Mouse (Mus musculus): ENCODE results near the gene Sdk2.

Sdk2 gene

DNA sequence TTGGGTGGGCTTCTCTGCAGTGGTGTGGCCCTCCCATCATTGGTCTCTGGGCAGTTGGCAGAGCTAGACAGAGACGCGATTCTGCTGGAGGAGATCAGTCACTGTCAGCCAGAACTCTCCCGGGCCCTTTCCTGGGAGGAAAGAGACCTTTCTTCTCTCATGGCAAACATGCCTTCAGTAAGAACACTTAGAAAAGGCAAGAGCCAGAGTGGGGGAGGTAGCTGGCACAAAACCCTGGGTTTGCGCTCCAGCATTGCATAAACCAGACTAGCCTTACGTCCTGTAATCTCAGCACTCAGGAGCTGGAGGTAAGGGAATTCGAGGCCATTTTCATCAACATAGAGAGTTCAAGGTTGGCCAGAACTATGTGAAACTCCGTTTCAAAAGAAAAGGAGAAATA lies 306.4 kb downstream of the Sdk2 start:
- no peak for DNase-seq

- DNase-seq, result no peak
Observed at GRCm38 (mm10) chr11:113758851-113759250, 308.0 kb downstream of the Sdk2 start.

GRCm38 (mm10) chr11:113756578-113756977 lies 310.3 kb downstream of the Sdk2 start:
- no peak for DNase-seq

- DNase-seq, result no peak
Observed at GRCm38 (mm10) chr11:113755878-113756277, 311.0 kb downstream of the Sdk2 start.

- no peak for DNase-seq
Observed at GRCm38 (mm10) chr11:113754845-113755244, 312.0 kb downstream of the Sdk2 start.

GRCm38 (mm10) chr11:113752685-113753430 lies 314.0 kb downstream of the Sdk2 start:
- no peak for DNase-seq

DNA sequence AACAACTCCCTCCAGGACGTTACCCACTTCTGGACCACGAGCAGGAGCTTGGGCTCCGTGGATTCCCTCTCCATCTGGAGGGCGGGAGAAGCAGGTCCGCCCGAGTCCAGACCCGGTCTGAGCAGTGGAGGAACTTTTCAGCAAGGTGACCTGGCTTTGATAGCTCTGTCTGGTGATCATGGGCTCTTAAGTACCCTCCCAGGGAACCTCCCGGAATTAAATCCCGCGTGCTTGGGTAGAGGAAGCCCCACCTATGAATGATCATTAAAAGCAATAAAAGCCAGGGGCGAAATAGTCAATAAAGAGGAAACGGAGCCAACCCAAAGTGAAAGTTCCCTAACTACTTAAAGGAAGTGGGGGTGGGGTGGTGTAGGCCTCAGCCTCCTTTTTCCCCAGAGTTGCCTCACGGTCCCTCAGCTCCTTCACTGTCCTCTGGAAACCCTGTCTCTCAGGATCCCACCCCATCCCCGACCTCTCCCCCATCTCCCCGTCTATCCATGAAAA lies 314.6 kb downstream of the Sdk2 start:
- no peak for DNase-seq

- DNase-seq, result peak; percentile 47
Observed at GRCm38 (mm10) chr11:113751484-113752084, 315.3 kb downstream of the Sdk2 start, which contains the start of gene Cdc42ep4. Gene Cdc42ep4, minus strand, starts transcription at chr11:113751881.

GRCm38 (mm10) chr11:113750571-113751483 lies 316.0 kb downstream of the Sdk2 start:
- peak; percentile 38 for DNase-seq

GRCm38 (mm10) chr11:113749749-113750351 lies 317.0 kb downstream of the Sdk2 start:
- no peak for DNase-seq

DNA sequence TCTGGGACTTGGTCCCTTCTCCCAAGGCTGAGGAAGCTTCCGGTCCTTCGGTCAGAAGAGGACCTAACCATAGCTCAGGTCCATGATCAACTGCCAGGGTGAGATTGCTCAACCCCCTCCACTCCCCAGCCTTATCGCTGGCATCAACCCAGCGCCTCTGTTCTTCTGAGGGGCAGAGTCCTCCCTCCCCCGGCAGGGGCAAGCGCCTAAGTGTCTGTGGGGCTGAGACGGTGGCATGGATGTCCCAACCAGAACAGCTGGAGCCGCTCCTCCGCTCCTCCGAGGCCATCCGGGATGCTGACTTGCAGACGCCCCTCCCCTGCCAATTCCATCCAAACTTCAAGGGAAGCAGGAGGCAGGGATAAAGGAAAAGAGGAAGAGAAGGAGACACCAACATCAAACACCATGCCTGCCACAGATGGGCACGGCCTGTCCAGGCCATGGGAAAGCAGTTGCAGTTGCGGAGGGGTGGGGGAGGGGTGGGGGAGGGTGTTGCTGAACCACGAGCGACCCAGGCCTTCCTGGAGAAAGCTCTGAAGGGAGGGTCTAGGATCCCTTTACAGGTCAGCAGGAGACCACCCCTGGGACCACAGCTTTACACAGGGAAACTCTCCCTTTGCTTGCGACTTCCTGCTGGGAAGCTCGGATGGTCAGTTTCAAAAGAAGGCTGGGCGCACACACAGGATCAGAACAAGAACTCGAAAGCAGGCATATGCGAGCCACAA lies 317.9 kb downstream of the Sdk2 start:
- DNase-seq, result no peak

GRCm38 (mm10) chr11:113747725-113748380 lies 319.0 kb downstream of the Sdk2 start:
- DNase-seq, result no peak

- DNase-seq, result no peak
Observed at GRCm38 (mm10) chr11:113747056-113747455, 319.8 kb downstream of the Sdk2 start.

DNA sequence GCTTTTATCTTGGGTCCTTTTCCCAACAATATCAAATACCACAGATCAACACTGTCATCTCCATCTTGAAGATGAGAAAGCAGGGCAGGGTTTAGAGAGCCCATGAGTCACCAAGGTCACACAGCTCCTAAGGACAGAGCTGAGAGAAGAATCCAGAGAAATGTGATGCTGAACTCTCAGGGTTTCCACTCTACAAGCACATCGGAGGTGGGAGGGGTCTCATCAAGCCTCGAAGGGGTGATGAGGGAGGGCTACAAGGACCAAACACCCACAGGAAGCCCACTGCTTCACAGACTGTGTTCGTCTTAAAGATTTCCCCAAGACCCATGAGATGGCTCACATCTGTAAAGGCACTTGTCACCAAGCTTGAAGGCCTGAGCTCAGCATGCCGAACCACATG lies 320.9 kb downstream of the Sdk2 start:
- DNase-seq, result no peak

GRCm38 (mm10) chr11:113742998-113743397 lies 323.8 kb downstream of the Sdk2 start:
- no peak for DNase-seq

GRCm38 (mm10) chr11:113740100-113740499 lies 326.7 kb downstream of the Sdk2 start:
- DNase-seq, result no peak

GRCm38 (mm10) chr11:113739213-113739612 lies 327.6 kb downstream of the Sdk2 start:
- DNase-seq, result no peak

- DNase-seq, result no peak
Observed at GRCm38 (mm10) chr11:113737912-113738311, 328.9 kb downstream of the Sdk2 start.

DNA sequence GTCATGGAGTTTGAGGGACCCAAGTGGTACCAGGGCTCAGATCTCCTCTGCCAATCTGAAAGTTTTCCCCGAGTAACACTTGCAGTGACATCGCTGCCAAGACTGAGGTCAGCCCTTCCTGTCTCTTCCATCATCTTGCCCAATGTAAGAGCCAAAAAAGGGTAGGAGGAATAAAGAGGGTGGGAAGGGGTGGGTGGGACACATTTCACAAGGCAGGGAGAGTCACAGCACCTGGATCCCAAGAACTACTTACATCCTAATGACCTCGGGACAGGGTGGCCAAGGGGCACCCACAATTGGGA lies 329.3 kb downstream of the Sdk2 start:
- no peak for DNase-seq

DNA sequence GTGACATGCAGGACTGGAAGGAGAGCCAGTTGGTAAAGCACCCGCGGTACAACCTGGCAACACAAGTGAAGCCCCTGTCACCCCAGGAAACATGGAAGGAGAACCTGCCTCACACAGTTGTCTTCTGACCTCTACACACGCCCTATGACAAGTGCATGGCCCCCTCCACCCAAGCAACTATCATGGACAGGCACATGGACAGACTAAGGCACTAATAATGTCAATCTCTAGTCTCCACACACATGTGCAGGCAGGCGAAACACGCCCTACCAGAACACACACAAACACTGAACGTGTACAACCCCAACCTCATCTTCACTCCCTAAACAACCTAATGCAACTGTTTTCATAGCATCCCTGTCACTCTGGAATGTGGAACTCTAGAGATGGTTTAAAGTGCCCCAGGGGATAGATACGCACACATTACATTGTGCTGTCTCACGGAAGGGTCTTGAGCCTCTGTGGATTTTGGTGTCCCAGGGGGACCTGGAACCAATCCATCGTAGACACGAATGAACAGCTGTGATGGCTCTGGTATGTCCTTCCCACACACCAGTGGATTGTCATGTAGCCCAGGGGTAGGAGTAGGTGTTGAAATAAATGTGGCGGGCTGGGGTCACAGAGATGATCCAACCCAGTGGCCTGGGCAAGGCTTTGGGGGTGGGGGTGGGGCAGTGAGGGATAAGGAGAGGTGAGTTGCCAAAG lies 329.8 kb downstream of the Sdk2 start:
- DNase-seq, result no peak

DNA sequence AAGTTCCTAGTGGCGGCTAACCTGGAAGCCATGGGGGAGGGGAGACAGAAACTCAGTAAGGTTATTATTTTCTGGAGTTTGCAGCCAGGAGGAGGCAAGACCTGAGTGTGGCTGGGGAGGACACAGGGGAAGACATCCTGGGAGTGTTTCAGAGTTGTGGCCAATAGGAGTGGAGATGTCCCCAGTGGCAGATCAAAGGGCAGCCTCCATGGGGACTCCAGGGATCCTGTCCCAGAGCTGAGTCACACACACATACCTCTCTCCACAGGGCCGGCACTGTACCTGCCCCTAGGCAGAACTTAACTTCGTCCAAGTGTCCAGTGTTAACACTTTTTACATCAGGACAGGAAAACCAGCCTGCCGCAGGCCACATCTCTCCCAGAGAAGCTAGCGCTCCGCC lies 331.7 kb downstream of the Sdk2 start:
- DNase-seq, result no peak
